Mouse (Mus musculus) T-cell, adult 66 days (primary cell): Measurements from ENCODE around the gene C6. TPM values are rescaled to one million over a fixed set of nuclear protein-coding genes. Genes with fewer than 3 reads are reported as not detected.

Experiments used
- total RNA-seq, 2 experiments: library from RNA; stranded (reverse); gene quantifications; 3 replicates in 1 of 2; 4 replicates in 1 of 2; pipeline ENCODE4 v1.2.4; 2023

Gene C6
- 1 to 10 TPM in 1 of 2 experiments, under 1 TPM in 1; 0.65 to 1.7 TPM for total RNA-seq

DNA sequence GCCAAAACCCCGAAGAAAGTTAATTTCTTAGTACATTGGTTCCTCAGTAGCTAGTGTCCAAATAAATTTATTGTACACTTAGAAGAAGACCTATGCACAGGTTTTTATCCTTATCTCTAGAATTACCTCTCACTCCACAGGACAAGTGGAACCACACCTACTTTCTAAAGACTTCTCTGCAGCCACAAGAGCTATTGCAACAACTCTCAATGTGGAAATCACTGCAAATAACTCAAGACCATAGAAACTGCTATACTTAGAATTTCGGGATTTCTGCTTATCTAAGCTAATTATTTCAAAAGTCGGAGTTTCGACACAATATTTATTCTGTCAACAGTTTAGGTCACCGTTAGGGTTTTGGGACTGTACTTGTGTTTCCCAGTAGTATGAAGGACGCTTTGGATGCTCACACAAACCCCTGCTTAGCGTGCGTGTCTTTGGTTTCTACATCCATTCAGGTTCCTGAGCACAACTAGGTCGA, at the start of gene C6:
Gene C6, plus strand, starts transcription at position 346 of the 481 bp plus-strand sequence.

Other genes with a start within 250 kb of the C6 start
- not detected for gene Mroh2b, start 171.6 kb downstream of the C6 start, total RNA-seq